Mouse (Mus musculus): ENCODE results near the gene Dhx9.
"Not testable (repeated sequence)": the region's sequence is repeated elsewhere in the genome, so short reads cannot be mapped to it uniquely, and the experiment has no call there.

DNA sequence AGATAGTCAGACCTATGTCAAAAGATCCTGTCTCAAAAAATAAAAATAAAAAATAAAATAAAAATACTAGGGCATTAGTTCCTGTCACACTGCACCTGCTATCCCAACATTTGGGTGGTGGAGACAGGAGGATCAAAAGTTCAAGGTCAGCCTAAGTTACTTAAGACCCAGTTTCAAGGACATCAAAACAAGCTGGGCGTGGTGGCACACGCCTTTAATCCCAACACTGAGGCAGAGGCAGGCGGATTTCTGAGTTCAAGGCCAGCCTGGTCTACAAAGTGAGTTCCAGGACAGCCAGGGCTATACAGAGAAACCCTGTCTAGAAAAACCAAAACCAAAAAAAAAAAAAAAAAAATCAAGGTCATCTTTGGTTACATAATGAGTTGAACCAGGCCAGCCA is 45.4 kb upstream of the Dhx9 start:
- TF ChIP-seq CTCF (conservative IDR thresholded peaks at IDR 0.05; ENCODE audit: insufficient read depth, insufficient read length, low read depth, low read length); POLR2A (IDR thresholded peaks at IDR 0.05; ENCODE audit: low read depth, low read length): not testable (repeated sequence)

All from kidney, adult 2 months (tissue).